Mouse (Mus musculus) neural tube, embryonic 12.5 days (tissue): ENCODE results near the gene Zmiz1. TPM values are rescaled to one million over a fixed set of nuclear protein-coding genes. Genes with fewer than 3 reads are reported as not detected.

Experiments
- ATAC-seq: fragments of 200-750 bp; cut with Nextera tagmentation; 2 replicates; pipeline ENCODE4 v1.8.0; 2017; ENCODE audit warnings: low read depth, mild to moderate bottlenecking, moderate TSS enrichment, moderate library complexity; ENCODE audit not compliant: low FRiP score
- H3K27ac ChIP-seq: fragments of 300-500 bp; sonication (generic); 2 replicates; pipeline ENCODE4 v1.5.1; 2016
- H3K27me3 ChIP-seq: fragments of 300-500 bp; sonication (generic); replicated peaks from 2 replicates; pipeline ENCODE4 v1.6.1; 2016; ENCODE audit warnings: mild to moderate bottlenecking
- H3K36me3 ChIP-seq: fragments of 300-500 bp; sonication (generic); 2 replicates; pipeline ENCODE4 v1.6.1; 2016; ENCODE audit warnings: mild to moderate bottlenecking
- H3K4me1 ChIP-seq: fragments of 300-500 bp; sonication (generic); 2 replicates; pipeline ENCODE4 v1.6.1; 2016
- H3K4me2 ChIP-seq: fragments of 300-500 bp; sonication (generic); replicated peaks from 2 replicates; pipeline ENCODE4 v1.6.1; 2016; ENCODE audit warnings: mild to moderate bottlenecking
- H3K4me3 ChIP-seq: fragments of 300-500 bp; sonication (generic); 2 replicates; pipeline ENCODE4 v1.5.1; 2016
- H3K9ac ChIP-seq: fragments of 300-500 bp; sonication (generic); 2 replicates; pipeline ENCODE4 v1.6.1; 2016; ENCODE audit warnings: mild to moderate bottlenecking
- H3K9me3 ChIP-seq: fragments of 300-500 bp; sonication (generic); 2 replicates; pipeline ENCODE4 v1.6.1; 2016; ENCODE audit warnings: mild to moderate bottlenecking
- WGBS: fragments of 180-500 bp; shearing (Covaris S2); methylation state at CpG from one replicate; pipeline ENCODE4 v1.1.7; 2016; 5-methylcytosine and 5-hydroxymethylcytosine counted together
- polyA plus RNA-seq: library from polyadenylated mRNA; unstranded; fragments of >200 nt; fragmentation: Nextera tagmentation; extraction: Ambion mirVana; gene quantifications from 2 replicates; pipeline ENCODE4 v1.2.1, GENCODE M21; 2016

Zmiz1 gene
- polyA plus RNA-seq, 1 experiment from 2014 or later, result 63.4 TPM

GRCm38 (mm10) chr14:25524884-25525283 lies 65.9 kb downstream of the Zmiz1 start:
- Histone ChIP-seq H3K36me3 (peaks cover 13% of the 10 kb centered on the region), H3K4me1 (peaks cover 63% of the 10 kb centered on the region), H3K27me3 (no peaks in the 10 kb centered on the region), H3K9me3 (no peaks in the 10 kb centered on the region), H3K4me2 (no peak overlapping the region), H3K27ac (no peak overlapping the region), H3K9ac (no peak overlapping the region), H3K4me3 (no peak overlapping the region)
- no peak for ATAC-seq
- 77% methylated on average over 4 of the region's 4 CpGs for WGBS

GRCm38 (mm10) chr14:25525729-25526128 lies 66.7 kb downstream of the Zmiz1 start:
- no peak for ATAC-seq
- 70% methylated on average over 8 of the region's 8 CpGs for WGBS
- Histone ChIP-seq H3K4me3 (no peak overlapping the region), H3K4me2 (no peak overlapping the region), H3K9me3 (no peaks in the 10 kb centered on the region), H3K27me3 (no peaks in the 10 kb centered on the region), H3K4me1 (peaks cover 54% of the 10 kb centered on the region), H3K9ac (no peak overlapping the region), H3K36me3 (peaks cover 13% of the 10 kb centered on the region), H3K27ac (no peak overlapping the region)

GRCm38 (mm10) chr14:25526872-25527271 lies 67.9 kb downstream of the Zmiz1 start:
- Histone ChIP-seq H3K27ac (no peak overlapping the region), H3K4me2 (no peak overlapping the region), H3K4me3 (no peak overlapping the region), H3K9ac (no peak overlapping the region), H3K36me3 (peaks cover 13% of the 10 kb centered on the region), H3K9me3 (no peaks in the 10 kb centered on the region), H3K4me1 (peaks cover 49% of the 10 kb centered on the region), H3K27me3 (no peaks in the 10 kb centered on the region)
- WGBS, result 90% methylated on average over 7 of the region's 8 CpGs
- ATAC-seq, result no peak

- WGBS, result 90% methylated on average over 2 of the region's 2 CpGs
- no peak for ATAC-seq
- H3K36me3 ChIP-seq, result peaks cover 13% of the 10 kb centered on the region
- no peak overlapping the region for H3K4me3 ChIP-seq
- no peaks in the 10 kb centered on the region for H3K9me3 ChIP-seq
- no peak overlapping the region for H3K4me2 ChIP-seq
- no peak overlapping the region for H3K9ac ChIP-seq
- no peaks in the 10 kb centered on the region for H3K27me3 ChIP-seq
- H3K27ac ChIP-seq, result no peak overlapping the region
- H3K4me1 ChIP-seq, result peaks cover 44% of the 10 kb centered on the region
These were observed 68.3 kb downstream of the Zmiz1 start for GRCm38 (mm10) chr14:25527321-25527720.

GRCm38 (mm10) chr14:25530342-25530741 lies 71.4 kb downstream of the Zmiz1 start:
- H3K27me3 ChIP-seq, result no peaks in the 10 kb centered on the region
- no peak overlapping the region for H3K9ac ChIP-seq
- ATAC-seq, result no peak

DNA sequence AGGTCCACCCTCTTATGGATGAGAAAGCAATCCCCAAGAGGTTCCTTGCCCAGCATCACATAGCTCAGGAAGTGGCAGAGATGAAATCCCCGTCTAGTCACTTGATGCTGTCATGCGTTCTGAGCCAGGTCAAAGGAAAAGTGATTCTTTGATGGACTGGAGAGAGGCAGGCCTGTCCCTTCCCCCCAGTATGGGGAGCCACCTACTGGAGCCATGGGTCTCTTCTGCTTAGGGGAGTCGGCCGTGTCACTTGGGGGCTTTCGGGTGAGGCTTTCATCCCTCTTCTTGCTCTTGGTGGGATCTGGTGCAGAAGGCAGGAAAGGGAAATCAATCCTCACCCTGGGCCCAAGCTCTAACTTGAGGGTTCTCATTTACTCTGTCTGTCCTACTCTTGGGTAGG lies 71.8 kb downstream of the Zmiz1 start:
- H3K4me1 ChIP-seq, result peaks cover 19% of the 10 kb centered on the region
- H3K27ac ChIP-seq, result no peak overlapping the region
- no peak overlapping the region for H3K4me2 ChIP-seq
- 79% methylated on average over 5 of the region's 5 CpGs for WGBS
- no peak overlapping the region for H3K9ac ChIP-seq
- no peak for ATAC-seq
- no peaks in the 10 kb centered on the region for H3K9me3 ChIP-seq
- H3K4me3 ChIP-seq, result no peak overlapping the region
- peaks cover 21% of the 10 kb centered on the region for H3K36me3 ChIP-seq
- H3K27me3 ChIP-seq, result no peaks in the 10 kb centered on the region

More at GRCm38 (mm10) chr14:25530342-25530741, 71.4 kb downstream of the Zmiz1 start:
- Histone ChIP-seq H3K4me3 (no peak overlapping the region), H3K4me1 (peaks cover 24% of the 10 kb centered on the region), H3K4me2 (no peak overlapping the region), H3K9me3 (no peaks in the 10 kb centered on the region), H3K36me3 (peaks cover 17% of the 10 kb centered on the region), H3K27ac (no peak overlapping the region)
- 90% methylated on average over 4 of the region's 4 CpGs for WGBS

DNA sequence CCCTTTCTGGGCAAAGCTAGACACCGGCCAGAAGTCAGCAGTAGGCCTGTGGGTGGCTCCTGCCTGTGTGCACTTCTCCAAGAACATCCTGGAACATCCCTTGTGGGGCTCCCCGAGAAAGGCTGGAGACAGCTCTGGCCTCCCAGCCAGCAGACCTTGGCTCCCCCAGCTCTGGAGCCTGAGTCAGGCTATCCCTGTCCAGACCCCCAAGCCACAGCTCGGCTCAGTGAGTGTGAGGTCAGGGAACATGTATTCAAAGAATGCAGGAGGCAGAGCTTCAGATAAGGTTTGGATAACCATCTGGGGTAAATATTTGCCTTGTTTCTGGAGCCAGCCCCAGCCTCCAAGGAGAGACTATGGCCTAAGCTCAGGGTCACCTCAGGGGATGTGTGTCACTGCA lies 74.0 kb downstream of the Zmiz1 start:
- 80% methylated on average over 3 of the region's 3 CpGs for WGBS
- no peak for ATAC-seq
- Histone ChIP-seq H3K27ac (no peak overlapping the region), H3K36me3 (peaks cover 43% of the 10 kb centered on the region), H3K4me1 (peaks cover 15% of the 10 kb centered on the region), H3K9ac (no peak overlapping the region), H3K9me3 (no peaks in the 10 kb centered on the region), H3K27me3 (no peaks in the 10 kb centered on the region), H3K4me3 (no peak overlapping the region), H3K4me2 (no peak overlapping the region)

GRCm38 (mm10) chr14:25533631-25534395 lies 74.8 kb downstream of the Zmiz1 start:
- H3K4me3 ChIP-seq, result no peak overlapping the region
- peaks cover 45% of the 10 kb centered on the region for H3K36me3 ChIP-seq
- no peak overlapping the region for H3K9ac ChIP-seq
- no peaks in the 10 kb centered on the region for H3K9me3 ChIP-seq
- H3K4me1 ChIP-seq, result peaks cover 15% of the 10 kb centered on the region
- H3K4me2 ChIP-seq, result no peak overlapping the region
- no peak overlapping the region for H3K27ac ChIP-seq
- 91% methylated on average over 9 of the region's 9 CpGs for WGBS
- H3K27me3 ChIP-seq, result no peaks in the 10 kb centered on the region
- no peak for ATAC-seq

DNA sequence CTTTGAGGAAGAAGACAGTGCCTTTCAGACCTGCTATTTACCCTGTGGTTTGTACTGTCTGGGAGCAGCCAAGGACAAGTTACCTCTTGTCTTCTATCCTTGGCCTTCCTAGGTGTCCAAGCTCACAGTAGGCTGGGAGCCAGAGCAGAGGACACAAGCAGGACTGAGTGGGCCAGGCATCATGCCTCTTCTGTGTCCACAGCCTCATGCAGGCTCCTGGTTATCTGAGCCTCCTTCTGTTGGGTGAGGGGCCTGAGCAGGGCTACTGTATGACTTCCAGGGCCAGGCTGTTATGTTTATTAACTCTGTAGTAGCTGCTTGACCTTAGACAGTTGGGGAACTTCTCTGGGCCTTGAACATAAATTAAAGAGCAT lies 75.4 kb downstream of the Zmiz1 start:
- Histone ChIP-seq H3K4me1 (peaks cover 18% of the 10 kb centered on the region), H3K36me3 (peaks cover 46% of the 10 kb centered on the region), H3K27ac (no peak overlapping the region), H3K9me3 (no peaks in the 10 kb centered on the region), H3K27me3 (no peaks in the 10 kb centered on the region), H3K9ac (no peak overlapping the region), H3K4me2 (no peak overlapping the region), H3K4me3 (no peak overlapping the region)
- no peak for ATAC-seq

DNA sequence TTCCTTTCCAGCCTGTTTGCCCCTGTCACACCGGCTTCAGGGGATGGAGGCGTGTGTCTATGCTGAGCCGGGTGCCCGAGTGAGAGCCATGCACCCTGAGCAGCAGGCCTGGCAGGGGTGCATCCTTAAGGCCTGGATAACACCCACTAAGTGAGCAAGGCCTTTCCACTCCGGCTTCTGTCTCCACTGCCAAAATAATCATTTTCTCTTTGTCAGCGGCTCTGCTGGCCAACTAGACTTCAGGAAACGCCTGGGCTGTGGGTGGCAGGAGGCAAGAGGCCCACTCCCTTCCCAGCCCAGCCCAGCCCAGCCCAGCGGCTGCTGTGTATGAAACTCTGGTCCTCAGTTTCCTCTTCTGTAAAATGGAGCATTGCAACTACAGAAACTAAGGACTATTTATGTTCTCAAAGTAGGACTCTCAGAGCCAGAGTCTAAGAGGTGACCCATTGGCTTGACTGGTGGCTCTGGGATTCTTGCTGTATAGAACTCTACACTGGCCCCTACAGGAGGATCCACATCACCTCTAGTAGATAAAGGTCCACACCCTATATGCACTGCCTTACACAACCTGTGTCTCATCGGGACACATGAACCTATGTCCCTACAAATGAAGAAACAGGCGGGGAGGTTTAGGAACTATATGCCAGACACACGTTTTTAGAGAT lies 76.1 kb downstream of the Zmiz1 start:
- no peak for ATAC-seq
- Histone ChIP-seq H3K4me2 (no peak overlapping the region), H3K4me3 (no peak overlapping the region), H3K9ac (no peak overlapping the region), H3K9me3 (no peaks in the 10 kb centered on the region), H3K4me1 (peaks cover 19% of the 10 kb centered on the region), H3K27ac (no peak overlapping the region), H3K36me3 (peaks cover 53% of the 10 kb centered on the region), H3K27me3 (no peaks in the 10 kb centered on the region)
- WGBS, result 88% methylated on average over 11 of the region's 11 CpGs

GRCm38 (mm10) chr14:25535583-25535943 lies 76.6 kb downstream of the Zmiz1 start:
- H3K9ac ChIP-seq, result no peak overlapping the region
- 90% methylated on average over 4 of the region's 4 CpGs for WGBS
- H3K4me2 ChIP-seq, result no peak overlapping the region
- ATAC-seq, result no peak
- no peak overlapping the region for H3K27ac ChIP-seq
- H3K36me3 ChIP-seq, result peaks cover 57% of the 10 kb centered on the region
- H3K27me3 ChIP-seq, result no peaks in the 10 kb centered on the region
- no peaks in the 10 kb centered on the region for H3K9me3 ChIP-seq
- H3K4me1 ChIP-seq, result peaks cover 19% of the 10 kb centered on the region
- H3K4me3 ChIP-seq, result no peak overlapping the region

DNA sequence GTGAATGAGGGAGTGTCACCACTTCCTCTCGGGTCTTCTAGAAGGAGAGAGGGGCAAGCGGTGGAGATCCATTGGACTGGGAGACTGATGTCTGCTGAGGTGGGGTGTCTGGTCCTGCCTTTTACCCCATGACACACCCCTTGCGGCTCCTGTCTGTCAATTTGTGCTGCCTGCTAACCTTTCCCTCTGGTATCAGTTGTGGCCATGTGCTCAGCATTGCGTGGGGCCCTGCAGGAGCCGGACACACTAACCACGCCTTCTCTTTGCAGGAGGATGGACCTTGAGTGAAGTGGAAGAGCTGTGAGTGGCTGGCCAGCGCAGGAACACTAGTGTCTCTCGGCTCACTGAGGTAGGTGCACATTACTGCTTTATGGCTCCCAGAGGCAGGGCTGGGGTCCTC lies 77.5 kb downstream of the Zmiz1 start:
- no peak overlapping the region for H3K9ac ChIP-seq
- H3K4me3 ChIP-seq, result no peak overlapping the region
- no peaks in the 10 kb centered on the region for H3K9me3 ChIP-seq
- H3K4me1 ChIP-seq, result peaks cover 17% of the 10 kb centered on the region
- H3K27ac ChIP-seq, result no peak overlapping the region
- peaks cover 65% of the 10 kb centered on the region for H3K36me3 ChIP-seq
- WGBS, result 94% methylated on average over 8 of the region's 8 CpGs
- no peaks in the 10 kb centered on the region for H3K27me3 ChIP-seq
- H3K4me2 ChIP-seq, result no peak overlapping the region
- ATAC-seq, result no peak

DNA sequence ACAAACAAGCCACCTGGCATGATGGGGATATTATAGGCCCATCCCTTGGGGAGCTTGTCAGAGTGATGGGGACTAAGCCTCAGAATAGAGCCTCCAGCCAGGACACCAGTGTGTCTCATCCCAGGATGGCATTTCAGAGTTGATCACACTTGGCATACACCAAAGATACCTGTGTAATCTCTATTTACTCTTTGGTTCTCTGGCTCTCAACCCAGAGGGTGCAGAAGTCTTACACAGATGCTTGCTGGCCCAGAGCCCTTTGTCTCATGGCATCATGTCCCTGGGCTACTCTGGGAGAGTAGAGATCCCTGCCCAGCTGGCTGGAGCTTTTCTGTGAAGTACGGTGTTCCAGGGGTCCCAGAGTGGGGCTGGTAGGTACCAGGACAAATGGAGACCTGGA lies 78.4 kb downstream of the Zmiz1 start:
- peaks cover 13% of the 10 kb centered on the region for H3K4me1 ChIP-seq
- H3K36me3 ChIP-seq, result peaks cover 67% of the 10 kb centered on the region
- no peak overlapping the region for H3K4me3 ChIP-seq
- no peak overlapping the region for H3K9ac ChIP-seq
- WGBS, result 90% methylated on average over 1 of the region's 1 CpGs
- H3K27me3 ChIP-seq, result no peaks in the 10 kb centered on the region
- H3K9me3 ChIP-seq, result no peaks in the 10 kb centered on the region
- no peak for ATAC-seq
- no peak overlapping the region for H3K4me2 ChIP-seq
- no peak overlapping the region for H3K27ac ChIP-seq
